Mouse (Mus musculus) lung, postnatal 36 days (tissue): ENCODE results near the gene Ifitm5.

ENCODE experiments used
- DNase-seq: peaks from one replicate; pipeline ENCODE4 v3.0.0; 2022; ENCODE audit warnings: mixed read lengths

The Ifitm5 gene

GRCm38 (mm10) chr7:140961416-140961815 lies 11.3 kb upstream of the Ifitm5 start:
- no peak for DNase-seq

- DNase-seq, result no peak
Measured at GRCm38 (mm10) chr7:140960026-140960425, 9.9 kb upstream of the Ifitm5 start.

GRCm38 (mm10) chr7:140959181-140959901 lies 9.2 kb upstream of the Ifitm5 start:
- peak; percentile 84 for DNase-seq

- no peak for DNase-seq
Measured at GRCm38 (mm10) chr7:140956556-140956869, 6.4 kb upstream of the Ifitm5 start.

- DNase-seq, result peak; percentile 96
Measured at GRCm38 (mm10) chr7:140955758-140956555, 5.9 kb upstream of the Ifitm5 start, which contains the start of the genes Gm45717 and Ifitm2. TSS of gene Gm45717 (minus strand) at chr7:140955937. TSS of gene Ifitm2 (minus strand) at chr7:140955987.

- DNase-seq, result no peak
Measured at GRCm38 (mm10) chr7:140955342-140955741, 5.3 kb upstream of the Ifitm5 start.

GRCm38 (mm10) chr7:140954733-140955071 lies 4.6 kb upstream of the Ifitm5 start:
- no peak for DNase-seq

- DNase-seq, result peak; percentile 59
Measured at GRCm38 (mm10) chr7:140953800-140954732, 4.0 kb upstream of the Ifitm5 start.

- no peak for DNase-seq
Measured at GRCm38 (mm10) chr7:140953133-140953532, 3.0 kb upstream of the Ifitm5 start.

GRCm38 (mm10) chr7:140952441-140952840 lies 2.4 kb upstream of the Ifitm5 start:
- no peak for DNase-seq

- no peak for DNase-seq
Measured at GRCm38 (mm10) chr7:140951765-140952164, 1.7 kb upstream of the Ifitm5 start.

GRCm38 (mm10) chr7:140951051-140951450 lies 960 bp upstream of the Ifitm5 start:
- peak; percentile 74 for DNase-seq

- no peak for DNase-seq
Measured at GRCm38 (mm10) chr7:140949255-140949654, 836 bp downstream of the Ifitm5 start.

- no peak for DNase-seq
Measured at GRCm38 (mm10) chr7:140948161-140948560, 1.9 kb downstream of the Ifitm5 start.

- DNase-seq, result peak; percentile 60
Measured at GRCm38 (mm10) chr7:140946980-140947379, 3.1 kb downstream of the Ifitm5 start.

- no peak for DNase-seq
Measured at GRCm38 (mm10) chr7:140946311-140946710, 3.8 kb downstream of the Ifitm5 start.

GRCm38 (mm10) chr7:140945247-140945646 lies 4.8 kb downstream of the Ifitm5 start:
- DNase-seq, result no peak

GRCm38 (mm10) chr7:140944236-140944635 lies 5.9 kb downstream of the Ifitm5 start:
- DNase-seq, result no peak

GRCm38 (mm10) chr7:140943356-140943755 lies 6.7 kb downstream of the Ifitm5 start:
- no peak for DNase-seq

GRCm38 (mm10) chr7:140942811-140943210 lies 7.3 kb downstream of the Ifitm5 start:
- DNase-seq, result no peak

- no peak for DNase-seq
Measured at GRCm38 (mm10) chr7:140942341-140942740, 7.8 kb downstream of the Ifitm5 start.

GRCm38 (mm10) chr7:140941222-140942051 lies 8.7 kb downstream of the Ifitm5 start, which contains the start of gene Pgghg:
TSS of gene Pgghg (plus strand) at chr7:140941391.
- DNase-seq, result peak; percentile 93
